Mouse (Mus musculus): ENCODE results near the gene Tcap. TPM values are rescaled to one million over a fixed set of nuclear protein-coding genes. Genes with fewer than 3 reads are reported as not detected.

Tcap gene
- total RNA-seq (2015; ENCODE audit: low replicate concordance) (not detected in 2 replicates), total RNA-seq (2017; ENCODE audit: low replicate concordance) (not detected in 2 replicates)

GRCm38 (mm10) chr11:98383261-98384030 lies at the start of gene Tcap:
TSS of gene Tcap (plus strand) at chr11:98383811.
- ATAC-seq (replicated peaks; ENCODE audit: low FRiP score, poor library complexity, severe bottlenecking), result no peak

GRCm38 (mm10) chr11:98333981-98334741 lies 49.5 kb upstream of the Tcap start:
- no peak for ATAC-seq (replicated peaks; ENCODE audit: low FRiP score, poor library complexity, severe bottlenecking)

GRCm38 (mm10) chr11:98335250-98335649 lies 48.4 kb upstream of the Tcap start:
- no peak for ATAC-seq (replicated peaks; ENCODE audit: low FRiP score, poor library complexity, severe bottlenecking)

- ATAC-seq (replicated peaks; ENCODE audit: low FRiP score, poor library complexity, severe bottlenecking), result peak; percentile 54; the same call in 1 of the 2 replicates
Observed at GRCm38 (mm10) chr11:98336245-98337107, 47.1 kb upstream of the Tcap start.

GRCm38 (mm10) chr11:98338507-98338961 lies 45.1 kb upstream of the Tcap start:
- ATAC-seq (replicated peaks; ENCODE audit: low FRiP score, poor library complexity, severe bottlenecking), result no peak

- no peak for ATAC-seq (replicated peaks; ENCODE audit: low FRiP score, poor library complexity, severe bottlenecking)
Observed at GRCm38 (mm10) chr11:98339071-98339501, 44.5 kb upstream of the Tcap start.

GRCm38 (mm10) chr11:98339679-98340287 lies 43.8 kb upstream of the Tcap start:
- ATAC-seq (replicated peaks; ENCODE audit: low FRiP score, poor library complexity, severe bottlenecking), result no peak

- no peak for ATAC-seq (replicated peaks; ENCODE audit: low FRiP score, poor library complexity, severe bottlenecking)
Observed at GRCm38 (mm10) chr11:98340597-98340996, 43.0 kb upstream of the Tcap start.

- ATAC-seq (replicated peaks; ENCODE audit: low FRiP score, poor library complexity, severe bottlenecking), result no peak
Observed at GRCm38 (mm10) chr11:98341174-98341573, 42.4 kb upstream of the Tcap start.

GRCm38 (mm10) chr11:98342000-98342945 lies 41.3 kb upstream of the Tcap start:
- ATAC-seq (replicated peaks; ENCODE audit: low FRiP score, poor library complexity, severe bottlenecking), result peak; percentile 77

- ATAC-seq (replicated peaks; ENCODE audit: low FRiP score, poor library complexity, severe bottlenecking), result 0 out of 2 replicates have a peak, but pooled peaks have one; percentile 51
Observed at GRCm38 (mm10) chr11:98345253-98345652, 38.4 kb upstream of the Tcap start.

GRCm38 (mm10) chr11:98346168-98346567 lies 37.4 kb upstream of the Tcap start:
- no peak for ATAC-seq (replicated peaks; ENCODE audit: low FRiP score, poor library complexity, severe bottlenecking)

- no peak for ATAC-seq (replicated peaks; ENCODE audit: low FRiP score, poor library complexity, severe bottlenecking)
Observed at GRCm38 (mm10) chr11:98347385-98348082, 36.1 kb upstream of the Tcap start.

GRCm38 (mm10) chr11:98348083-98348961 lies 35.3 kb upstream of the Tcap start, which contains the start of gene Ppp1r1b:
TSS of gene Ppp1r1b (plus strand) at chr11:98348404.
- ATAC-seq (replicated peaks; ENCODE audit: low FRiP score, poor library complexity, severe bottlenecking), result no peak

- no peak for ATAC-seq (replicated peaks; ENCODE audit: low FRiP score, poor library complexity, severe bottlenecking)
Observed at GRCm38 (mm10) chr11:98349308-98349707, 34.3 kb upstream of the Tcap start.

- no peak for ATAC-seq (replicated peaks; ENCODE audit: low FRiP score, poor library complexity, severe bottlenecking)
Observed at GRCm38 (mm10) chr11:98352272-98352990, 31.2 kb upstream of the Tcap start.
